8 mouse cellular contexts compared by ENCODE assay signal in the genomic region with DNA sequence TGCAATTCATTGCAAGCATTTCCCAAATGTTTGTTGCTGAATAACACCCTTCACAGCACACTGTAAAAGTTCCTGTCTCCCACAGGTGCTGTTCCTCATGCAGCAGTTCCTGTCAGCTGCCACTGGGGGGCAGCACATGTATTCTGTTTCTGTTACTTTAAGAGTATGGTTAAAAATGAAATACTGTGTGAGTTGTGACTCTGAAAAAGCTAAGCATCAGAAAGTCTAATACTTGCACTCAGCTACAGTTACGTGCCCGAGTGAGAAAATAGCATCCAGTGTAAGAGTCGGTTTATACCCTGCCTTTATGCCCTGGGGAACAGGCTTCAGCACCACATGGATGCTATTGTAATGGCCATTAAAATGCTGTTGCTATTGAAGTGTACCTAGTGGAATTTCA. TPM values are rescaled to one million over a fixed set of nuclear protein-coding genes. Genes with fewer than 3 reads are reported as not detected.
DNase-seq lines count a peak whose midpoint lies in the region; ATAC-seq lines count a peak whose summit lies in the region.

No protein-coding gene starts in this region.

- H3K4me1 ChIP-seq in embryonic facial prominence, embryonic 14.5 days (ENCODE audit: control insufficient read depth, insufficient read depth, low read length) = no peaks in the 10 kb centered on the region

- no peak overlapping the region for H3K4me3 ChIP-seq in embryonic facial prominence, embryonic 14.5 days (ENCODE audit: low read depth, low read length)

- H3K27me3 ChIP-seq in embryonic facial prominence, embryonic 14.5 days (replicated peaks; ENCODE audit: control insufficient read depth, insufficient read depth, low read length) = no peaks in the 10 kb centered on the region

- ATAC-seq in embryonic facial prominence, embryonic 14.5 days (ENCODE audit: low read depth) = 0 out of 2 replicates have a peak, but pooled peaks have one; percentile 47
- ATAC-seq in inflammation-experienced regulatory T-cells, adult 6 months = peak; percentile 43

- H3K27ac ChIP-seq in embryonic facial prominence, embryonic 14.5 days (replicated peaks; ENCODE audit: low read depth, low read length) = no peak overlapping the region

- H3K4me2 ChIP-seq in embryonic facial prominence, embryonic 14.5 days (ENCODE audit: low read depth, low read length) = no peak overlapping the region

- H3K9me3 ChIP-seq in embryonic facial prominence, embryonic 14.5 days (ENCODE audit: control insufficient read depth, low read length) = no peaks in the 10 kb centered on the region

- no peak overlapping the region for H3K9ac ChIP-seq in embryonic facial prominence, embryonic 14.5 days (ENCODE audit: low read depth, low read length)

- WGBS in embryonic facial prominence, embryonic 14.5 days = 38% methylated on average over 3 of the region's 3 CpGs

- DNase-seq in adrenal gland, postnatal 10 days = peak; percentile 45
- no peak for DNase-seq in adrenal gland, adult 8-10 months
- peak; percentile 5 for DNase-seq in urinary bladder, postnatal 25 days (ENCODE audit: low spot score)
- no peak for DNase-seq in urinary bladder, postnatal 4 days (ENCODE audit: low spot score in 2 of 2)
- DNase-seq in embryonic facial prominence, embryonic 14.5 days (ENCODE audit: low spot score) = peak; percentile 51
- DNase-seq in lung, postnatal 36 days = peak; percentile 5
- DNase-seq in right cerebral cortex, postnatal 4 days = peak; percentile 73

- no peaks in the 10 kb centered on the region for H3K36me3 ChIP-seq in embryonic facial prominence, embryonic 14.5 days (ENCODE audit: control insufficient read depth, insufficient read depth, low read length)

RNA-seq across cellular contexts. Expression of gene Hcn1, which starts 52.0 kb away (rescaled TPM):
- under 1 TPM; 0.09 to 0.18 TPM for total RNA-seq in adrenal gland, postnatal 10 days (2021)
- under 1 TPM in 3 of 4 experiments, not detected in 1; 0.03 to 0.12 (median 0.10) TPM for total RNA-seq in adrenal gland, adult 8-10 months (2022)
- polyA plus RNA-seq in embryonic facial prominence, embryonic 14.5 days (2014; fragmentation: Nextera tagmentation; extraction: Ambion mirVana) = 0.26 and 0.28 TPM in 2 replicates
- polyA plus RNA-seq in inflammation-experienced regulatory T-cells, adult 6 months (2017; shearing (Covaris generic)) = under 1 TPM in 2 of 3 experiments, not detected in 1; 0.08 to 0.16 TPM

Comparison
In these comparisons a context has a peak if more than half of its experiments do, and no peak if none do; other contexts are left out.
1. DNase-seq: peak in adrenal gland, postnatal 10 days (single experiment), urinary bladder, postnatal 25 days (single experiment), embryonic facial prominence, embryonic 14.5 days (single experiment), lung, postnatal 36 days (single experiment) and right cerebral cortex, postnatal 4 days (single experiment); none in adrenal gland, adult 8-10 months (single experiment) and urinary bladder, postnatal 4 days (0 of 2).